Mouse (Mus musculus) Patski (cell line): ENCODE data around the gene Thsd7b. TPM values are rescaled to one million over a fixed set of nuclear protein-coding genes. Genes with fewer than 3 reads are reported as not detected.

Experiments
- ATAC-seq: fragments of 100-300 bp; one replicate; pipeline ENCODE4 v1.8.0; 2021
- CTCF ChIA-PET: fragments of 350-600 bp; sonication (Branson Sonifier 250); formaldehyde crosslinking; loops from one replicate; lab custom pipeline; 2022; ENCODE audit warnings: inconsistent platforms; lab: Charles Lee
- POLR2A ChIA-PET: fragments of 350-600 bp; sonication (Branson Sonifier 250); formaldehyde crosslinking; loops from one replicate; lab custom pipeline; 2022; ENCODE audit warnings: antibody characterized with exemption, inconsistent platforms; lab: Charles Lee
- DNase-seq: peaks from one replicate; pipeline ENCODE4 v3.0.0-alpha.2; 2011; ENCODE audit warnings: low read depth, low spot score
- H3K27me3 ChIP-seq: fragments of 371-371 bp; one replicate; pipeline ENCODE4 v1.5.1; 2021
- CTCF ChIP-seq: fragments of 100-300 bp; IDR thresholded peaks from one replicate; pipeline ENCODE4 v1.5.1; 2021
- in situ Hi-C: fragments of 300-500 bp; cut with MboI; formaldehyde crosslinking; loops from 3 replicates; pipeline ENCODE4 v1.11.1; 2018; ENCODE audit warnings: low pct_unique_long_range_greater_than_20kb, mixed read lengths
- polyA plus RNA-seq: library from polyadenylated mRNA; unstranded; gene quantifications from one replicate; pipeline ENCODE4 v1.2.3, GENCODE M21; 2021

Thsd7b gene
- polyA plus RNA-seq, 1 experiment from 2014 or later: 0.18 TPM

- in situ Hi-C loops: no loop called here
- ChIA-PET POLR2A (no interaction called here), CTCF (no interaction called here)
- peaks cover 25% of the 10 kb centered on the region for H3K27me3 ChIP-seq
- TF ChIP-seq CTCF: no peak
- DNase-seq (no peak), ATAC-seq (no peak)
Measured at GRCm38 (mm10) chr1:129756548-129757240, 483.6 kb downstream of the Thsd7b start.

- ATAC-seq: no peak
- TF ChIP-seq CTCF: no peak
- peaks cover 21% of the 10 kb centered on the region for H3K27me3 ChIP-seq
- in situ Hi-C loops: no loop called here
- no peak for DNase-seq
- ChIA-PET CTCF (interaction anchor here (1.1 kb wide), 1 partner anchor 49 kb away, joined by 3 read pairs; no protein-coding TSS in a partner anchor), POLR2A (no interaction called here)
Measured at GRCm38 (mm10) chr1:129759003-129759402, 485.9 kb downstream of the Thsd7b start.

- DNase-seq (no peak), ATAC-seq (no peak)
- ChIA-PET POLR2A (no interaction called here), CTCF (no interaction called here)
- in situ Hi-C loops: no loop called here
- peaks cover 21% of the 10 kb centered on the region for H3K27me3 ChIP-seq
- TF ChIP-seq CTCF: no peak
Measured at GRCm38 (mm10) chr1:129761234-129761633, 488.1 kb downstream of the Thsd7b start.

GRCm38 (mm10) chr1:129764748-129765147 is 491.6 kb downstream of the Thsd7b start:
- TF ChIP-seq CTCF: no peak

GRCm38 (mm10) chr1:129777055-129777454 is 504.0 kb downstream of the Thsd7b start:
- ChIA-PET POLR2A (no interaction called here), CTCF (interaction anchor here (1.2 kb wide), 1 partner anchor 9 kb away, joined by 4 read pairs; no protein-coding TSS in a partner anchor)
- H3K27me3 ChIP-seq: peaks cover 2% of the 10 kb centered on the region
- ATAC-seq (no peak), DNase-seq (no peak)
- no peak for TF ChIP-seq CTCF
- in situ Hi-C loops: no loop called here

More at GRCm38 (mm10) chr1:129764748-129765147, 491.6 kb downstream of the Thsd7b start:
- ATAC-seq (no peak), DNase-seq (no peak)
- ChIA-PET CTCF (no interaction called here), POLR2A (no interaction called here)
- in situ Hi-C loops: no loop called here
- H3K27me3 ChIP-seq: peaks cover 17% of the 10 kb centered on the region

DNA sequence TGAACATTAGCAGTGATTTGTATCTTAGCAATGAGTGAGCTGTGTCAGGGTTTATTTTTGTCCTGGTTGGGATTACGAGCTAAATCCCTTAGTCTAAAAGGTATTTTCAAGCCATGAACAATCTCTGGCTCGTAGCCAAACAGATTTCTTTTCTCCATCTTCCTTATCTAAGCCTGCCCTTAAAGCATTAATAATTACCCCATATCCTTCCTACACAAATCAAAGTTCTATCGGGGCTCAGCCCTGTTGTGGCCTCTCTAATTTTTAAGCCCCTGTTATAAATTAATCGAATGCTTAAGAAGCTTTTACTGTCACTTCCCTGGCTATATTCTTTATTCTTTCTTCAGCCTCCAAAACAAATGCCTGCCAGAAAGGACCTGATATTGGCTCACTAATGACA is 506.4 kb downstream of the Thsd7b start:
- ATAC-seq (no peak), DNase-seq (no peak)
- ChIA-PET POLR2A (no interaction called here), CTCF (no interaction called here)
- in situ Hi-C loops: no loop called here
- no peak for TF ChIP-seq CTCF
- H3K27me3 ChIP-seq: peaks cover 3% of the 10 kb centered on the region

DNA sequence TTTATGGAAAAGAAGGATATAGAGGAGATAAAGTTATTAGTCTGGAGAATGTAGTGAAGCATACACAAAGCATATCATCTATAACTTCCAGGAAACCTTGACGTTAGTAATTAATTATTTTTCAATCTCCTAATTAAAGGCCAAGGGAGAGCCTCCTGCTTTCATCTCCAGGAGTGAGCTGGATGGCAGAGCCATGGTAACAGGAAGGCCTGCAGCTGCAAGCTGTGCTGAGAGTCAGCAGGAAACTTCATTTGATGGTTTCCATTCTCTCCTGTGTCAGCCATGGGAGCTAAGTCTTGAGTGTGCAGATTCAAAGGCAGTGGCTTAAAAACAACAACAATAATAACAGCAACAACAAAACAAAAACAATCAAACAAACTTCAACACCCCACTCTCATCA is 507.5 kb downstream of the Thsd7b start:
- ChIA-PET CTCF (no interaction called here), POLR2A (no interaction called here)
- H3K27me3 ChIP-seq: peaks cover 3% of the 10 kb centered on the region
- DNase-seq (no peak), ATAC-seq (no peak)
- in situ Hi-C loops: no loop called here
- no peak for TF ChIP-seq CTCF

DNA sequence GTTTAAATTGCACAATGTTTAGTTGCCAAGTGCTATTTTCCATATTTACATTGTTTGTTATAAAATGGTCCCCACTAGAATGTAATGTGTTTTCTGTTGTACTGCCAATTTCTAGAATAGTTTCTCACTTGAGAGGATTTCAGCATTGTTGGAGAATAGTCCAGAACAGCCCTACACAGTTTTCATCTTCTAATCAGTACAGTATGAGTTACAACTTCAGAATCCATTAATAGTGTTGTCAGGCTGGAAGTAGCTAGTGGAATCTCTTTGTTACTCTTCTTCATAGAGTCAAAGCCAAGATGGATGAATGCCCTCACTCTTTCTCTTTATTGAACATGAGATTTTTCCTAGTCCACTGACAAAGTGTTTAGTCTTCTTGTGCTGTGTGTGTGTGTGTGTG is 525.4 kb downstream of the Thsd7b start:
- in situ Hi-C loops: no loop called here
- no peak for ATAC-seq
- no peak for DNase-seq
- no peaks in the 10 kb centered on the region for H3K27me3 ChIP-seq
- CTCF ChIA-PET: no interaction called here
- no peak for TF ChIP-seq CTCF
- POLR2A ChIA-PET: no interaction called here

DNA sequence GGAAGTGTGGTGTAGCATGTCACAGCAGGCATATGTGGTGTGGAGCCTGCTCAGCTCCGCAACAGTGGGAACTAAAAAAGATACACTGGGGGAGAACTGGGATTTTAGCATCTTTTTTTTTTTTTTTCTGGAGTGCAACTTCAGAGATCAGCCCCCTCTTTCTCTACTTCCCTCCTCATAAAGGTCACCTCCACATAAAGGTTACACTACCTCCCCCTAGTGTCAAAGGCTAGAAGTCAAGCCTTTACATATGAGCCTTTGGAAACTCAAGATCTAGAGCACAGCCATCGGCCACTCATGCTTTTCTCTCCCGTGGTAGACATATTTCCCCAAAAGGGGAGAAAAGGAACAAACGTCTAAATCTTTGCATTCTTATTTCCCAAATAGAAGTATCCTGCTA is 553.8 kb downstream of the Thsd7b start:
- H3K27me3 ChIP-seq: peaks cover 16% of the 10 kb centered on the region
- in situ Hi-C loops: no loop called here
- ATAC-seq: no peak
- TF ChIP-seq CTCF: peak; percentile 32
- CTCF ChIA-PET: interaction anchor here (0.8 to 1.3 kb wide), 2 partner anchors 10 to 11 kb away, joined by 3 read pairs; no protein-coding TSS in a partner anchor
- POLR2A ChIA-PET: no interaction called here
- DNase-seq: no peak

DNA sequence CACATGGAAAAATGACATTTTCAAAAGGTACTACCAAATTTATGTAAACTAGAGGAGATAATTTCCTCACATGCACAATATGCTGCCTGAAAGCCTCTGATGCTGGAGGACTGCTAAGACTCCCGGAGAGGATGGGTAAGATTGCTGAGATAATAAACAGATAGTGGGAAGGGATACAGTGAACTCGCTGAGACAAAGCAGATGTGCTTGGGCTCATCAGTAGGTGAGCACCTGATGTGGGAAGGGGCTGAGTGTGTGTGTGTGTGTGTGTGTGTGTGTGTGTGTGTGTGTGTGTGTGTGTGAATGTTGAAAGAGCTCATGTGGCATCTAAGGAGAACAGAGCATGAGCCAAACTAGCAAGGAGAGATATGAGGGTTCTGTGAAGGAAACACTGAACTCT is 564.2 kb downstream of the Thsd7b start:
- no peak for TF ChIP-seq CTCF
- in situ Hi-C loops: no loop called here
- H3K27me3 ChIP-seq: peaks cover 16% of the 10 kb centered on the region
- ChIA-PET CTCF (interaction anchor here (1.6 kb wide), 1 partner anchor 11 kb away, joined by 3 read pairs; no protein-coding TSS in a partner anchor), POLR2A (no interaction called here)
- no peak for ATAC-seq
- no peak for DNase-seq

DNA sequence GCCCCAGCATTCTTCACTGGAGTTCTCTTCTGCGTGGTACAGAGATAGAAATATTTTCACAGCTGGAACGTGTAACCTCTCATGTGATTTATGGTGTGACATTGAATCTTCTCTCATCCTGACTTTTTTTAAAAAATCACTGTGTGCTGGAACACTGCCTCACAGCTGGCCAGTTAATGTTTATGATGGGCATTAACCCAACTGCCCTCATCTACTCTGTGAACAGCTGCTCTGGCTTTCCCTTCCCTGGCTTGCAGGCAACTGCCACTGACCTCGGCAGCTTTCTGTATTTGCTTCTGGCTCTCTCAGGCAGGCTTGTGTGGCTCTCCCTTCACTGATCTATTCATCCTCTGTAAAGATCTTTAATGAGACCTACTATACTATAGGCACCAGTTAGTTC is 564.7 kb downstream of the Thsd7b start:
- no peak for ATAC-seq
- CTCF ChIA-PET: interaction anchor here (1.6 kb wide), 1 partner anchor 11 kb away, joined by 3 read pairs; no protein-coding TSS in a partner anchor
- no peak for TF ChIP-seq CTCF

More for the DNA sequence above, 564.7 kb downstream of the Thsd7b start:
- DNase-seq: no peak
- in situ Hi-C loops: no loop called here
- POLR2A ChIA-PET: no interaction called here
- peaks cover 16% of the 10 kb centered on the region for H3K27me3 ChIP-seq
